Mouse (Mus musculus) lung, embryonic 14.5 days (tissue): ENCODE measurements around the gene Celsr1. TPM values are rescaled to one million over a fixed set of nuclear protein-coding genes. Genes with fewer than 3 reads are reported as not detected.
A peak's percentile ranks its signal among the peaks of the same experiment; 100 is the strongest.

Source experiments
- ATAC-seq: fragments of 200-750 bp; cut with Nextera tagmentation; 2 replicates; pipeline ENCODE4 v1.8.0; 2017; ENCODE audit warnings: mild to moderate bottlenecking, moderate TSS enrichment, moderate library complexity; ENCODE audit not compliant: insufficient read depth
- DNase-seq: peaks from one replicate; pipeline ENCODE4 v3.0.0-alpha.2; 2015
- H3K27ac ChIP-seq: fragments of 300-500 bp; sonication (generic); 2 replicates; pipeline ENCODE4 v1.5.1; 2014; ENCODE audit warnings: low read depth, mild to moderate bottlenecking, moderate library complexity
- H3K27me3 ChIP-seq: fragments of 300-500 bp; sonication (generic); 2 replicates; pipeline ENCODE4 v1.6.1; 2014; ENCODE audit warnings: low read length, control low read depth; ENCODE audit not compliant: insufficient read depth
- H3K36me3 ChIP-seq: fragments of 300-500 bp; sonication (generic); 2 replicates; pipeline ENCODE4 v1.6.1; 2014; ENCODE audit warnings: control low read depth; ENCODE audit not compliant: insufficient read depth
- H3K4me1 ChIP-seq: fragments of 300-500 bp; sonication (generic); 2 replicates; pipeline ENCODE4 v1.6.1; 2014; ENCODE audit warnings: antibody characterized with exemption, control low read depth; ENCODE audit not compliant: insufficient read depth
- H3K4me2 ChIP-seq: fragments of 300-500 bp; sonication (generic); 2 replicates; pipeline ENCODE4 v1.6.1; 2014; ENCODE audit warnings: mild to moderate bottlenecking
- H3K4me3 ChIP-seq: fragments of 300-500 bp; sonication (generic); 2 replicates; pipeline ENCODE4 v1.5.1; 2014; ENCODE audit warnings: low read depth, low read length
- H3K9ac ChIP-seq: fragments of 300-500 bp; sonication (generic); 2 replicates; pipeline ENCODE4 v1.6.1; 2014
- H3K9me3 ChIP-seq: fragments of 300-500 bp; sonication (generic); 2 replicates; pipeline ENCODE4 v1.6.1; 2016; ENCODE audit warnings: low read depth, low read length, control low read depth
- CTCF ChIP-seq: IDR thresholded peaks from 2 replicates; pipeline ENCODE4 v1.5.1; 2016; ENCODE audit warnings: antibody characterized with exemption, low read depth
- WGBS: fragments of 180-500 bp; shearing (Covaris S2); extraction: QIAGEN DNeasy Blood & Tissue Kit; methylation state at CpG from one replicate; pipeline ENCODE4 v1.1.7; 2014; 5-methylcytosine and 5-hydroxymethylcytosine counted together
- polyA plus RNA-seq: library from polyadenylated mRNA; unstranded; fragments of >200 nt; fragmentation: Nextera tagmentation; extraction: Ambion mirVana; gene quantifications from 2 replicates; pipeline ENCODE4 v1.2.1, GENCODE M21; 2014

Celsr1 gene
- polyA plus RNA-seq, 1 experiment from 2014 or later: 9.9 TPM

DNA sequence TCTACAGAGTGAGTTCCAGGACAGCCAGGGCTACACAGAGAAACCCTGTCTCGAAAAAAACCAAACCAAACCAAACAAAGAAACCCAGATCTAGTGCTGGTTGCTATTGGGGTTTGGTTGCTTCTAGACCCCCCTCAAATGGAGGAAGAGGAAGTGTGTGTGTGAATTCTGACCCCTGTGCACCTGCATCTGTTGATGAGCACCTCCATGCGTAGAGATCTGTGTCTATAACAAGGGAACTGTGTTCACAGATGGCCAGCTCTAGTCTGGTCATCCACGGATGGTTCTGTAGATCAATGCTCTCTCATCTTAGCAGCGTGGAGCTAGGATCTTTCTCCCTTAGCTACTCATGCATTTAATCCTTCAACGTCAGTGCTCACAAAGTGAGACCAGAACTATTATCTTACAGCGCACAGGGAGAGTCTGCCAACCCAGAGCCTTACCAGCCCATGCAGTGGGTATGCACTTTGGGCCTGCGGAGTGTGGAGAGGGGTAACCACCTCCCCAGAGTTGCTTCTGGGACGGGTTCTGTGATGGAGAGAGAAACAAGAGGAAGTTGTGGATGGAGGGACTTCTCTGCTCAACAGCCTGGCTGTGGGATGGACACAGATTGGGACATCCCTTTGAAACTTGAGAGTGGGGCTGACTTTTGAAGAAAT is 30.7 kb upstream of the Celsr1 start:
- H3K9ac ChIP-seq: no peak overlapping the region
- H3K27ac ChIP-seq: no peak overlapping the region
- 84% methylated on average over 8 of the region's 8 CpGs for WGBS
- no peaks in the 10 kb centered on the region for H3K27me3 ChIP-seq
- H3K9me3 ChIP-seq: no peaks in the 10 kb centered on the region
- no peak overlapping the region for H3K4me3 ChIP-seq
- H3K4me1 ChIP-seq: peaks cover 20% of the 10 kb centered on the region
- no peaks in the 10 kb centered on the region for H3K36me3 ChIP-seq
- no peak for ATAC-seq
- TF ChIP-seq CTCF: no peak
- no peak for DNase-seq
- H3K4me2 ChIP-seq: no peak overlapping the region

DNA sequence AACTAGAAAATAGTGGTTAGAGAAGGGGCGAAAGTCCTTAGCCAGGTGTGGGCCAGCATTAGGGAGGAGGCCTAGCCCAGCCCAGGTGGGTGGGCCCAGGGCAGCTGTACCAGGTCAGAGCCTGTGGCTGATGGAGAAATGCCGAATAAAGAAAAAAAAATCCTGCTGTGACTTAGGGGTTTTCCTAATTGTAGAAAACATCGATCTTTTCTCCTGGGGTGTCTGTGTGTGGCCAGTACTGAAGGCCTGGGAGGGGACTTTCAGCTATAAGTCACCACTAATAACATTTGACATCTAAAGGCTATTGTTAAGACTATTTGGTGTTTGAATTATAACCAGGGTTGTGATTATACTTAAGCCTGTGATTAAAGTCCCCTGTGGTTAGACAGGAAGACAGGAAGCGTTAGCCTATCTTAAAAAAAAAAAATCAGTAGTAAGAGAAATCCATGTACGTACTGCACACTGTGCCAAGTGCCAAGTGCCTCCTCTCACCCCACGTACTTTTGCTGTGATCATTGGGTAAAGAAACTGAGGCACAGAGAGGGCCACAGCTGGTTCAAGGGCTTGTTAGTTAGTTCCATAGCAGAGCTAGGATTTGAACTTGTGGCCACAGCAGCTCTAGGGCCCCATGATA is 28.4 kb upstream of the Celsr1 start:
- 59% methylated on average over 6 of the region's 6 CpGs for WGBS
- no peaks in the 10 kb centered on the region for H3K27me3 ChIP-seq
- H3K36me3 ChIP-seq: no peaks in the 10 kb centered on the region
- ATAC-seq: no peak
- DNase-seq: no peak
- H3K4me3 ChIP-seq: no peak overlapping the region
- H3K27ac ChIP-seq: no peak overlapping the region
- no peak overlapping the region; the same call in 1 of the 2 replicates for H3K9ac ChIP-seq
- H3K4me2 ChIP-seq: no peak overlapping the region
- TF ChIP-seq CTCF: no peak
- H3K4me1 ChIP-seq: peaks cover 12% of the 10 kb centered on the region
- H3K9me3 ChIP-seq: no peaks in the 10 kb centered on the region

DNA sequence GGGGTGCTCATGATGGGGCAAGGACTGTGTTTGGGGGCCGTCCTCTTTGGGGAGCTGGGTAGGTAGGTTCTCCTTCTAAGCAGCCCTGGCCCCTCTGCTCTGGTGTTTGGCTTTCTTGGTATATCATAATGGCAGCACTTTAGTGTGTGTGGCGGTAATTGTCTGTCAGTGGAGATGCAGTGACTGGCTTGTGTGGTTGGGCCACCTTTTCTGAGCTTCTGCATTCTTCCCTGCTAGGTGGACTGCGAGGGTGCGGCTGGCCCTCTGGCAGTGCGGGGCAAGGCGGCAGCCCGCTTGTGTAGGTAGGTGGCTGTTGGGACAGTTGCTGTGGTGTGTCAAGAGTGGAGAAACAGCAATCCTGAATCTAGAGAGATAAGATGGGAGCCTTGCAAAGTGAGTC is 27.6 kb upstream of the Celsr1 start:
- ATAC-seq: no peak
- Histone ChIP-seq H3K9ac (no peak overlapping the region; the same call in 1 of the 2 replicates), H3K4me1 (peaks cover 10% of the 10 kb centered on the region; the same call in 1 of the 2 replicates), H3K27me3 (no peaks in the 10 kb centered on the region), H3K9me3 (no peaks in the 10 kb centered on the region), H3K36me3 (no peaks in the 10 kb centered on the region), H3K4me3 (no peak overlapping the region), H3K4me2 (no peak overlapping the region), H3K27ac (no peak overlapping the region)
- no peak for TF ChIP-seq CTCF
- no peak for DNase-seq
- 85% methylated on average over 7 of the region's 7 CpGs for WGBS

DNA sequence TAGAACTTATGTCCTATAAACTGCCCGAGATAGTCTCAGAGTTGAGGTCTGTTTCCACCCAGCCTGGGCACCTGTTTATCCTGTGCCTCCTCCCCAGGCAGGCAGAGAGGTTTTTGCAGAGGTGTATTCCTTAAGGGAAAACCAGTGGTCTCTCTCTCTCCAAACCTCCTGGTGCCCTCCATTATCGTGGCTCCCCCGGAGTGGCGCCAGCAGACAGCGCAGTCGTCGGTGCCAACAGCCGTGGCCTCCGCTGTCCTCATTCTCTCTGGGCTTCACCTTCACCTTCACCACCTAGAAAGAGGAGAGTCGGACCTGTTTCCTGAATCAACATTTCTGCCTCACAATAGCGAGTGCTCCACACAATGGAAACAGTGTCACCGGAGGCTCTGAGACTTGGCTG is 27.0 kb upstream of the Celsr1 start:
- DNase-seq: peak; percentile 39
- WGBS: 73% methylated on average over 12 of the region's 12 CpGs
- no peak for TF ChIP-seq CTCF
- Histone ChIP-seq H3K27me3 (no peaks in the 10 kb centered on the region), H3K9ac (no peak overlapping the region), H3K4me1 (peaks cover 10% of the 10 kb centered on the region; the same call in 1 of the 2 replicates), H3K36me3 (no peaks in the 10 kb centered on the region), H3K4me2 (peak overlapping the region; percentile 96; the same call in 1 of the 2 replicates), H3K4me3 (no peak overlapping the region), H3K27ac (no peak overlapping the region), H3K9me3 (no peaks in the 10 kb centered on the region)
- no peak for ATAC-seq

DNA sequence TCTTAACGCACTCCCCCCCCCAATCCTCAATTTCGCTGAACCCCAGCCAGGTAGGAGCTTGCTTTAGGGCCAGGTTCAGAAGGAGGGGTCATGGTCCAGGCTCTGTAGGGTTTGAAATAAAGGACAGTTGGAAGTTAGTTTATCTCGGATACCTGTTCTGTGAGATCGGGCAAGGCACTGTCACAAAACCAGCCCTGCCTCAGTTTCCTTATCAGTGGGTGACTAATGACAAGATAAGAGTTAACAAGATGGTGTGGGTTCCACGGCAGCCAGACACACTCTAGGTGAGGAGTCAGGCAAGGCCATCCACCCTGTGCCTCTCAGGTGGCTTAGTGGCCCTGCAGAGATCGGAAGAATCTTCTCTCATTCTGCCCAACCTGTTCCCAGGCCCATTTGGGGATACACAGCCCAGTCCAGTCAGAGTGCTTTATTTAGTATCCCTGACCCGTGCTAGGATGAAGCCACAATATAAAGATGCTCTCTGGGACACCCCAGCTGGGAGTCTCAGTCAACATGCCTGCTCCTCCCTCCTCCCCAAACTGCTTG is 26.3 kb upstream of the Celsr1 start:
- H3K36me3 ChIP-seq: no peaks in the 10 kb centered on the region
- H3K4me3 ChIP-seq: peak overlapping the region; percentile 85
- TF ChIP-seq CTCF: no peak
- no peak overlapping the region for H3K27ac ChIP-seq
- WGBS: 63% methylated on average over 7 of the region's 7 CpGs
- no peaks in the 10 kb centered on the region for H3K9me3 ChIP-seq
- peaks cover 10% of the 10 kb centered on the region; the same call in 1 of the 2 replicates for H3K4me1 ChIP-seq
- no peak for DNase-seq
- H3K4me2 ChIP-seq: peak overlapping the region; percentile 96
- H3K9ac ChIP-seq: peak overlapping the region; percentile 94; the same call in 1 of the 2 replicates
- ATAC-seq: no peak
- no peaks in the 10 kb centered on the region for H3K27me3 ChIP-seq

DNA sequence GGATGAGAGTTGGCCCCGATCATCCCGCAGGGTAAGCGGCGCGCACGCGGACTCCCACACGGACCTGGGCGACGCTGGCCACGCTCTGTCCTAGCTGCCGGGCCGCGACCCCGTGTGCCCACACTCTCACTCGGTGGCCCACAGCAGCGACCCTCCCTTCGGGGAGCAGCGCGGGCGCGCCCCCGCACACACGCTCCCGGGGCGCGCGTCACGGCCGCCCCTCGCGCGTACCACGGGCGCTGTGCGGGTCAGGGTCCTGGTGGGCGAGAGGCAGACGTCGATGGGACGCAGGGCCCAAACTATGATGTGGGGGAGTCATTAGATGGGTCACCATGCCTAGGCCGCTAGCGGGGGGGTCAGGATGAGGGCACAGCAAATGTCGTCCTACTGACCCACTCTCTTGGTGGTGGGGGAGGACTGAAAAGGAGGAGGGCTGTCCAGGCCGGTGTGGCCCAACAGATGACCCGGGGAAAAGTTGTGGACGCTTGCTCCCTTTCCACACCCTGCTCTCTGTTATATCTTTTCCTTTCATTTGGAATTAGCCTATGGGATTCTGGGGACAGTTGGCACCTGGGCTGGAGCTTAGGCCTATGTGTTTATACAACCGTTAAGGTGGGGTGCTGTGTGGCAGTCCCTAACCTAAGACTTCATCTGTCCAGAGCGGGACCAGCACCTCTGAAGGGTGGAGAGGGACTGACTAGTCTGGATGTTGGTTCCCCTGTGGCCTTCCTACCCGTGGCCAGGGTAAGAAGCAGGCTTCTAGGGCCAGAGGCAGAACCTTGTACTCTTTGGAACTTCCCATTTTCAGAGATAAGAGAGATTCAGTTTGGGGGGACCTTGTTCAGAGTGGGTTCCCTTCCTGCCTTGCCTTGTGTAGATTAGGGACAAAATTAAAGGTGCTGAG is 25.6 kb upstream of the Celsr1 start:
- H3K36me3 ChIP-seq: no peaks in the 10 kb centered on the region
- peak overlapping the region; percentile 70 for H3K27ac ChIP-seq
- TF ChIP-seq CTCF: no peak
- peak overlapping the region; percentile 96 for H3K4me2 ChIP-seq
- H3K4me1 ChIP-seq: peaks cover 10% of the 10 kb centered on the region; the same call in 1 of the 2 replicates
- 2% methylated on average over 49 of the region's 49 CpGs for WGBS
- peak overlapping the region; percentile 94 for H3K9ac ChIP-seq
- no peaks in the 10 kb centered on the region for H3K9me3 ChIP-seq
- ATAC-seq: peak; percentile 66
- peak; percentile 39 for DNase-seq
- peak overlapping the region; percentile 85 for H3K4me3 ChIP-seq
- H3K27me3 ChIP-seq: no peaks in the 10 kb centered on the region
